Mouse (Mus musculus) forebrain, embryonic 10.5 days (tissue): ENCODE measurements around the gene Commd8. TPM values are rescaled to one million over a fixed set of nuclear protein-coding genes. Genes with fewer than 3 reads are reported as not detected.

Experiments
- DNase-seq: peaks from one replicate; pipeline ENCODE4 v3.0.0-alpha.2; 2017; ENCODE audit warnings: low spot score; ENCODE audit errors: extremely low spot score
- H3K27ac ChIP-seq: fragments of 300-500 bp; sonication (generic); 2 replicates; pipeline ENCODE4 v1.5.1; 2016; ENCODE audit warnings: mild to moderate bottlenecking
- H3K27me3 ChIP-seq: fragments of 300-500 bp; sonication (generic); 2 replicates; pipeline ENCODE4 v1.6.1; 2016; ENCODE audit warnings: mild to moderate bottlenecking; ENCODE audit not compliant: poor library complexity, severe bottlenecking
- H3K36me3 ChIP-seq: fragments of 300-500 bp; sonication (generic); replicated peaks from 2 replicates; pipeline ENCODE4 v1.6.1; 2016; ENCODE audit warnings: mild to moderate bottlenecking, moderate library complexity
- H3K4me1 ChIP-seq: fragments of 300-500 bp; sonication (generic); 2 replicates; pipeline ENCODE4 v1.6.1; 2016
- H3K4me3 ChIP-seq: fragments of 300-500 bp; sonication (generic); 2 replicates; pipeline ENCODE4 v1.5.1; 2016; ENCODE audit warnings: mild to moderate bottlenecking, moderate library complexity
- H3K9me3 ChIP-seq: fragments of 300-500 bp; sonication (generic); 2 replicates; pipeline ENCODE4 v1.6.1; 2016; ENCODE audit warnings: mild to moderate bottlenecking, moderate library complexity
- whole genome bisulfite sequencing: fragments of 180-500 bp; shearing (Covaris S2); methylation state at CpG from one replicate; pipeline ENCODE4 v1.1.7; 2016; 5-methylcytosine and 5-hydroxymethylcytosine counted together
- polyA plus RNA-seq: library from polyadenylated mRNA; unstranded; fragments of >200 nt; fragmentation: Nextera tagmentation; extraction: Ambion mirVana; gene quantifications from 2 replicates; pipeline ENCODE4 v1.2.1, GENCODE M21; 2016

Gene Commd8
- polyA plus RNA-seq, 1 experiment from 2014 or later, result 161 TPM

DNA sequence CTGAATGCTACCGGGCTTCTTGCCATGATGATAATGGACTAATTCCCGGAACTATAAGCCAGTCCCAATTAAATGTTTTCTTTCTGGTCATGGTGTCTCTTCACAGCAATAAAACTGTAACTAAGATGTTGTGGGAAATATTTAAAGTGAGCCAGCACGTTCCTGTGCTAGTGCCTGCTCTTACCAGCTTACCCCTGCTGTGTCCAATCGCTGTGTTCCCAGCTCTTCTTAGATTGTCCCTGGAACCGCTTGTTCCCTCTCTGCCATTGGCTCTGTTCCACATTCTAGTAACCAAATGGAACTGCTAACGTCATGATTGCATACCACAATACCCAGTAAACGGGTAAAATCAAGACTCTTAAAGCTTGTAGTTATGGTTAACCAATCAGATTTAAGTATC lies 23.2 kb upstream of the Commd8 start:
- H3K27ac ChIP-seq, result no peak overlapping the region
- H3K36me3 ChIP-seq, result no peaks in the 10 kb centered on the region
- no peaks in the 10 kb centered on the region for H3K4me1 ChIP-seq
- DNase-seq, result no peak
- no peaks in the 10 kb centered on the region for H3K9me3 ChIP-seq
- H3K4me3 ChIP-seq, result no peak overlapping the region
- no peaks in the 10 kb centered on the region for H3K27me3 ChIP-seq
- 88% methylated on average over 7 of the region's 7 CpGs for WGBS

DNA sequence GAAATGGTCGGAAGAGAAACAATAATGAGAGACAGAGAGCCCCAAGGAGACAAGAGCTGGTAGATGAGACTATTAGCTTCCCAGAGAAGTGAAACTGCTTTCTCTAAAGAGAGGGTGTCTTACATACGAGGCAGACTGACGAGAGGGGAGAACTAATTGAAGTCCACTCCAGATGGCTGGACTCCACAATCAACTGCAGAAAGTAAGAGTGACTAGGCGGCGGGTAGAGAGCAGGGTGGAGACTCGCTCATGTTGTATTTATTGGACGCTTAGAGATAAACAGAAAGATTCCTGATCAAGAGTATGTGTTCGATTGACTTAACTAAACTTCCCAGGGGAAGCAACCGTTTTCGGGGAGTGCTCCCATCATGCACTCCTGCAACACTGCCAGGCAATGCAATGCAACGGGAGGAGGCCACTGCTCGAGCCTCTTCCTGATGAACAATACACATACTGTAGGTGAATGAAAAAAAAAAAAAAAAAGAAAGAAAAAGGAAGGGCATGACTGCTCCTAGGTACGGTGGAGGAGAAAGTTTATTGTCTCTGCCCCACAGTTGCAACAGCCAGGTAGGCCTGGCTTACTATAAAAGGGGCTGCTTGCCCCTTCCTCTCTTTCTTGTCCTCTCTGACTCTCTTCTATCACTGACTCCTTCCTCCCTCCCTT lies 16.6 kb upstream of the Commd8 start:
- WGBS, result 89% methylated on average over 13 of the region's 13 CpGs
- no peak for DNase-seq
- Histone ChIP-seq H3K4me3 (no peak overlapping the region), H3K27me3 (no peaks in the 10 kb centered on the region), H3K9me3 (no peaks in the 10 kb centered on the region), H3K27ac (no peak overlapping the region), H3K36me3 (no peaks in the 10 kb centered on the region), H3K4me1 (peaks cover 3% of the 10 kb centered on the region; the same call in 1 of the 2 replicates)

DNA sequence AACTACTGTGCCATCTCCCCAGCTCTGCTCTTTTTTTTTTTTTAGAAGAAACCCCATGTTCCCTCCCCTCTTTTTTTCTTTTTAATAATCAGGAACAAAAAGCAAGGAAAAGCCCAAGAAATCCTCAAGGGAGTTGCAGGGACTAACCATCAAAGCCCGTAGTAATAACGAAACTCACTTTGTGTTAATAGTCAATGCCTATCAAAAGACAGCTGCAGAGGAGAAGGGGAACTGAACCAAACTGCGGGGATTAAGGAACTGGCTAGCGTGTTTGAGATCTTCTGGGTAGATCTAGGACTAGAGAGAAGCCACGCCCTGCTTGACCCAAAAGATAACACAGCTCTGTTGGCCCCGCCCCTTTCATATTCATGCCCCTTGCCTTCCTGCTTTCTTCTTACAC lies 15.9 kb upstream of the Commd8 start:
- DNase-seq, result no peak
- no peak overlapping the region for H3K4me3 ChIP-seq
- WGBS, result 87% methylated on average over 6 of the region's 6 CpGs
- H3K9me3 ChIP-seq, result no peaks in the 10 kb centered on the region
- H3K27ac ChIP-seq, result no peak overlapping the region
- H3K36me3 ChIP-seq, result no peaks in the 10 kb centered on the region
- H3K4me1 ChIP-seq, result peaks cover 5% of the 10 kb centered on the region
- H3K27me3 ChIP-seq, result no peaks in the 10 kb centered on the region

DNA sequence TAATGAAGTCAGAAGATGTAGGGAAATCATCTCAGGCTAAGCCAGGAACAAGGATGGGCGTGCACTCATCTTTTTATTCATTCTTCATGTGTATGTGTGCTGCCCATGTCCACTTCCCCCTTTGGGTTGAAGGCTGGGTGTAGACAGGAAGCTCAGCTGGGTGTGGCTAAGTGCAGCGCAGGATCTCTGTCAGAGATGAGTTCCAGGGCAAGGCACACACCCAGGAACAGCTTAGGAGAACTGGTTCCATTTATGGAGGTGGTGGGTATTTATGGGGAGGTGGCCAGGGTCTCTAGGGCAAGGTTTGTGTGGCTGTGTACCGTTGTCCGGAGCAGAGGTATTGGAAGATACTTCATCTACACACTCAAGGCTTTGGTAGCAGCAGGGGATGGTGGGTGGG lies 14.8 kb upstream of the Commd8 start:
- Histone ChIP-seq H3K4me1 (peaks cover 8% of the 10 kb centered on the region), H3K36me3 (no peaks in the 10 kb centered on the region), H3K9me3 (no peaks in the 10 kb centered on the region), H3K4me3 (no peak overlapping the region), H3K27me3 (no peaks in the 10 kb centered on the region), H3K27ac (no peak overlapping the region)
- 84% methylated on average over 4 of the region's 4 CpGs for WGBS
- DNase-seq, result no peak

DNA sequence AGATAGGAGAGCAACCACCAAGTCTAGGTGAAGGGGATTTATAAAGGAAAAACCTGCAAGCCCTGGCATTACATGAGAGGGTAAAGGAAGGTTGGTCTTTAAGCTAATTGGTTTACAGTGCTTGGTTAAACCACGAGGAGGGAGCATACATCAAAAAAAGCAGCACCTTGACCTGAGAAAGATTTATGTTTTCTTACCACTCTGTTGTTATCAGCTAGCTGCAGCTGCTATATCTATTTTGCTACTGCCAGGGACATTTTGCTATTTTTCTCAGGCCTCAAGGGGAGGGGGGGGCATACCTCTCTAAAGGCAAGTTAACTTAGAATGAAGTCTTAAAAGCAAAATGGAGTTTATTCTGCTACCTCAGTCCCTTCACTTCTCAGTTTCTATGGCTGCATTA lies 13.2 kb upstream of the Commd8 start:
- Histone ChIP-seq H3K4me1 (peaks cover 8% of the 10 kb centered on the region), H3K9me3 (no peaks in the 10 kb centered on the region), H3K27ac (no peak overlapping the region), H3K36me3 (no peaks in the 10 kb centered on the region), H3K27me3 (no peaks in the 10 kb centered on the region), H3K4me3 (no peak overlapping the region)
- WGBS, result 61% methylated on average over 1 of the region's 1 CpGs
- no peak for DNase-seq

DNA sequence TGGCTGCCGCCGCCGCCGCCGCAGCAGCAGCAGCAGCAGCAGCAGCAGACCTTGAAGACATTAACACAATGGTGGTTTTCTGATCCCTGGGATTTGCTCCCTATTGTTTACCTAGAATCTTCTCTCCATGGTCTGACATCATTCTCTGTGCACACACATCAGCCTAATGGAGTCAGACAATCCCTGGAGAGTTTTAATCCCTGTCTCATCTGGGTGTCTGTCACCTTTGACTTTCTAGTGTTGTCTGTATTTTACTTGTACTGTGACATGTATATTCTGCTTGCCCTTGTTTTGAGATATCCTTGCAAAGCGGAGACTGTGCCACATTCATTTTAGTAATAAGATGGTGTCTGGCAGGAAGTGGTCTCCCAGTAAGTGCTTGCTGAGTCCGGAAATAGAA lies 7.5 kb upstream of the Commd8 start:
- Histone ChIP-seq H3K4me1 (peaks cover 16% of the 10 kb centered on the region), H3K9me3 (no peaks in the 10 kb centered on the region), H3K27ac (peak overlapping the region; percentile 67), H3K36me3 (no peaks in the 10 kb centered on the region), H3K4me3 (peak overlapping the region; percentile 11; the same call in 1 of the 2 replicates), H3K27me3 (no peaks in the 10 kb centered on the region)
- DNase-seq, result no peak
- WGBS, result 21% methylated on average over 7 of the region's 7 CpGs

DNA sequence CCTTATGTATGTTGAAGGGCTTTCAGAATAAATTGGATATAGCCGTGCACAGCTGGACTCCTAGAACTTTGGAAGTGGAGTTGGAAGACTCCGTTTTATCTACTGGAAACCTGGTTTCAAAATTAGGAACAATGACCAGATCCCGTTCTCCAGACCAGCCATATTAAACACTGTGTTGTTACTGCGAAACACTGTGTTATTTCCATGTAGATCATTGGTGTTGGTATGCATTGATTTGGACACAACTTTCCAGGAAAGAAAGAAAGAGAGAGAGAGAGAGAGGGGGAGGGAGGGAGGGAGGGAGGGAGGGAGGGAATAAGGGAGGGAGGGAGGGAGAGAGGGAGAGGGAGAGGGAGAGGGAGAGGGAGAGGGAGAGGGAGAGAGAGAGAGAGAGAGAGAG lies 7.1 kb upstream of the Commd8 start:
- Histone ChIP-seq H3K4me1 (peaks cover 16% of the 10 kb centered on the region), H3K27me3 (no peaks in the 10 kb centered on the region), H3K36me3 (no peaks in the 10 kb centered on the region), H3K4me3 (peak overlapping the region; percentile 11; the same call in 1 of the 2 replicates), H3K9me3 (no peaks in the 10 kb centered on the region), H3K27ac (peak overlapping the region; percentile 67)
- WGBS, result 74% methylated on average over 4 of the region's 4 CpGs
- DNase-seq, result no peak

DNA sequence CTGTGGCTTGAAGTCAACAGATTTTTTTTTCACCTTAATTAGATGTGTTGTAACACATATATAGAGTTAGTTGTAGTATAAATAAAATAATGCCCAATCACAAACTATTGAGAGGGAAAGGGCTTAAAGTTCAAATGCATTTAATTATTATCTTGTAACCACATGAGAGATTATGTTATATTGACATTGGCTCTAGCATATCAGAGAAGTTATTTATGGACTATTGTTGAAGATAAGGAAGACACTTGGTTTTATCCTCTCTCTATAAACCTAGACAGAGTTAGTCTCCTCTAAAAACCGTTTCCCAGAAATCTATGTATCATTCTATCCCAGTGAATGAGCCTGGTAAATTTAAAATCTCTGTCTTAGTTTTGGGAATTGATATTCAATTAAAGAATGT lies 5.5 kb upstream of the Commd8 start:
- H3K27me3 ChIP-seq, result no peaks in the 10 kb centered on the region
- no peaks in the 10 kb centered on the region for H3K36me3 ChIP-seq
- no peak overlapping the region for H3K27ac ChIP-seq
- no peak overlapping the region for H3K4me3 ChIP-seq
- H3K9me3 ChIP-seq, result no peaks in the 10 kb centered on the region
- no peak for DNase-seq
- H3K4me1 ChIP-seq, result peaks cover 11% of the 10 kb centered on the region
- WGBS, result 88% methylated on average over 1 of the region's 1 CpGs

DNA sequence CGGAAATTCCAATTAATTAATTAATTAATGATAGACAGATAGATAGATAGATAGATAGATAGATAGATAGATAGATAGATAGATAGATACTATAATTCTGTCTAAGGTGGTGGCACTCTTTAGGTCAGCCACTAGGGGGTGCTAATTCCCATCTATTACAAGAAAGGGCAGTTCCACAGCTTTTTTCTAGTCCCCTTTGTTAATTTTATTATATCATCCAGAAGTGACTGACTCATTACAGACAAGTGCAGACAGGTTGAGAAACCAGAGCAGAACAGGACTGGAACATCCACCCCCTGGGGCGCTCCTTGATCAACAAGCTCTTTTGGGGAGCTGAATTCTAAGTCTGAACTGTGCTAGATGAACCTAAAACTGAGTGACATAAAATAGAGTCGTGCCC lies 4.7 kb upstream of the Commd8 start:
- H3K9me3 ChIP-seq, result no peaks in the 10 kb centered on the region
- H3K4me1 ChIP-seq, result peaks cover 11% of the 10 kb centered on the region
- H3K27ac ChIP-seq, result no peak overlapping the region
- 36% methylated on average over 3 of the region's 3 CpGs for WGBS
- no peaks in the 10 kb centered on the region for H3K36me3 ChIP-seq
- H3K27me3 ChIP-seq, result no peaks in the 10 kb centered on the region
- DNase-seq, result peak; percentile 25
- no peak overlapping the region for H3K4me3 ChIP-seq

DNA sequence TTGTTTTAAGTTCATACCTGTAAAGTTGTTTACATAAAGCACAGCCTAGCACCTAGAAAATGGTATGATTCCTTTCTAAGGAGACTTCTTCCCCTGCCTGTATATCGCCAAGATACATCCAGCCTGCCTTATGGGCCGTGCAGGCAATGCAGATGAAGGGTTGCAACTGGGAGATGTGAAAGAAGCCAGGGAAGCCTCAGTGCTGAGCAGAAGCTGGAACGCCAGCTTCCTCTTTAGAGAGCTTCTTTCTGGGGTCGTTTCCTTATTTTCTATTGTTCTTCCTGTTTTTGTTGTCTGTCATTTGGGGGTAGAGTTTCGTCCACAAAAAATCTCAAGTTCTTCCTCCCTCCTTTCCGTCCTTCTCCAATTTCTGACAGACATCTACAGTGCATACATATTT lies 2.1 kb upstream of the Commd8 start:
- Histone ChIP-seq H3K4me1 (peaks cover 15% of the 10 kb centered on the region), H3K27ac (no peak overlapping the region), H3K36me3 (peaks cover 7% of the 10 kb centered on the region), H3K9me3 (no peaks in the 10 kb centered on the region), H3K4me3 (no peak overlapping the region), H3K27me3 (no peaks in the 10 kb centered on the region)
- 77% methylated on average over 6 of the region's 6 CpGs for WGBS
- no peak for DNase-seq

DNA sequence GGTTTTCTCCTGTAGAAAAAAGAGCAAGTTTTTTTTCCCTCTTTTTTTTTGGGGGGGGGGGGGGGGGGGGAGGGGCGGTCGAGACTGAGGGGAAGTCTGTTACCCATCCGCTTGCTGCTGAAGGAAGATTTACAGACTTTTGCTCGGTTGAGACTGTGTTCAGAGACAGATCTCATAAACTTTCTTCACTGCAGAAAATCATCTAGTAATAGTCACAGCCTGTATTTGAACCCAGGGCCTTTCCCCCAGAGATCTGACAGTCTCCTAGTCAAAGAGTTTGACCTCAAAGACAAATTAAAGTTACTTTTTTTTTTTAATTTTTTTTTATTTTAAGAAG lies 264 bp upstream of the Commd8 start:
- WGBS, result 0% methylated on average over 4 of the region's 4 CpGs
- no peak for DNase-seq
- Histone ChIP-seq H3K4me3 (peak overlapping the region; percentile 79), H3K4me1 (peaks cover 14% of the 10 kb centered on the region), H3K27ac (peak overlapping the region; percentile 93), H3K27me3 (no peaks in the 10 kb centered on the region), H3K9me3 (no peaks in the 10 kb centered on the region), H3K36me3 (peaks cover 17% of the 10 kb centered on the region)

DNA sequence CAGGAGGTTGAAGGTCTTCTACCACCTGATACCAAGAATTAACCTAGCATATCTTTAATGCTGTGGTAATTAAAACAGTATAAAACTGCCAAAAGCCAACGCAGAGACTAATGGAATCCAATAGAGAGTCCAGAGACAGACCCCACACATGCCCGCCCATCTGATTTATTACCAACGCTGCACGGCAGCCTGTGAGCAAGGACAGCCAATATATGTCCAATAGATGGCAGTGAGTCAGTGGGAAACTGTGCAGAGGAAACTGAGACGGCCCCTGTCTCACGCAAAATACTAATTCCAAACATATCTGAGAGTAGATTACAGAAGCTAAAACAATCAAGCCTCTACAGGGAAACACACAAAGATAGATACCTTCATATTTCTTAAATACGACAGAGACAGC lies 3.6 kb downstream of the Commd8 start:
- DNase-seq, result no peak
- Histone ChIP-seq H3K36me3 (peaks cover 52% of the 10 kb centered on the region), H3K27me3 (no peaks in the 10 kb centered on the region), H3K4me1 (peaks cover 14% of the 10 kb centered on the region), H3K9me3 (no peaks in the 10 kb centered on the region), H3K4me3 (no peak overlapping the region), H3K27ac (no peak overlapping the region)
- WGBS, result 92% methylated on average over 7 of the region's 7 CpGs

DNA sequence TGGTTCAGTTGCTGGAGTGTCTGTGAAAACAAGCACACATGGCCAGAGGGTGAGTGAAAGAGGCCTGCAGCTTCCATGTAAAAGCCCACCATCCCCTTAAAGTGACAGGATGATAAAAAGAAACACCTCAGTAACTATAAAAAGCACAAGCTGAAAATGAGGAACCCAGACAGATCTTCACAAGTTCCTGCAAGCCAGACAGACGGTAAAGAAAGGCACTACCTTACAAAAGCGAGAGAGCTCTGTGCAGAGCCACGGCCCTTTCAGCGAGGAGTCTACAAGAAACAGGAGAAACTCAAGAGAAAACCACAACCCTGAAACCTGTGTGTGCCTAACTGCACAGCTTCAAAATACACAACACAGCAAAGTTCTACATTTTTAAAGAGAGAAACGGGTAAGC lies 5.1 kb downstream of the Commd8 start:
- Histone ChIP-seq H3K9me3 (no peaks in the 10 kb centered on the region), H3K27me3 (no peaks in the 10 kb centered on the region), H3K36me3 (peaks cover 65% of the 10 kb centered on the region), H3K4me1 (peaks cover 14% of the 10 kb centered on the region), H3K27ac (no peak overlapping the region), H3K4me3 (no peak overlapping the region)
- DNase-seq, result no peak
- 93% methylated on average over 5 of the region's 5 CpGs for WGBS
